Mouse (Mus musculus) heart, embryonic 11.5 days (tissue): ENCODE measurements around the gene Mroh8. TPM values are rescaled to one million over a fixed set of nuclear protein-coding genes. Genes with fewer than 3 reads are reported as not detected.

Experiments
- polyA plus RNA-seq: library from polyadenylated mRNA; unstranded; fragments of >200 nt; fragmentation: Nextera tagmentation; extraction: Ambion mirVana; gene quantifications from 2 replicates; pipeline ENCODE4 v1.2.1, GENCODE M21; 2014

Gene Mroh8
- polyA plus RNA-seq, 1 experiment from 2014 or later, result 0.21 TPM

Other genes starting within 250 kb of the Mroh8 start
- 3.4 and 3.6 TPM in 2 replicates for gene Soga1, start 200.3 kb downstream of the Mroh8 start, polyA plus RNA-seq
- 0.26 TPM in 1 of 2 replicates, not detected in the other for gene Tldc2, start 192.5 kb downstream of the Mroh8 start, polyA plus RNA-seq
- 20.7 and 26.4 TPM in 2 replicates for gene Samhd1, start 144.3 kb downstream of the Mroh8 start, polyA plus RNA-seq
- gene Rbl1, start 75.0 kb downstream of the Mroh8 start, polyA plus RNA-seq, result 21.0 and 22.6 TPM in 2 replicates
- 202 and 214 TPM in 2 replicates for gene Rpn2, start 532 bp downstream of the Mroh8 start, polyA plus RNA-seq
- gene Ghrh, start 68.0 kb upstream of the Mroh8 start, polyA plus RNA-seq, result not detected in 2 replicates
- gene Manbal, start 88.0 kb upstream of the Mroh8 start, polyA plus RNA-seq, result 29.8 and 35.8 TPM in 2 replicates
- gene Src, start 138.9 kb upstream of the Mroh8 start, polyA plus RNA-seq, result 4.7 and 6.2 TPM in 2 replicates